Mouse (Mus musculus): Measurements from ENCODE around the gene Fastk. TPM values are rescaled to one million over a fixed set of nuclear protein-coding genes. Genes with fewer than 3 reads are reported as not detected.
A peak's percentile ranks its signal among the peaks of the same experiment; 100 is the strongest.

The Fastk gene
- 101 and 135 TPM in 2 replicates for total RNA-seq (2014; fragmentation: Nextera tagmentation)
- total RNA-seq (2017), result 14.1 and 30.4 TPM in 2 replicates

DNA sequence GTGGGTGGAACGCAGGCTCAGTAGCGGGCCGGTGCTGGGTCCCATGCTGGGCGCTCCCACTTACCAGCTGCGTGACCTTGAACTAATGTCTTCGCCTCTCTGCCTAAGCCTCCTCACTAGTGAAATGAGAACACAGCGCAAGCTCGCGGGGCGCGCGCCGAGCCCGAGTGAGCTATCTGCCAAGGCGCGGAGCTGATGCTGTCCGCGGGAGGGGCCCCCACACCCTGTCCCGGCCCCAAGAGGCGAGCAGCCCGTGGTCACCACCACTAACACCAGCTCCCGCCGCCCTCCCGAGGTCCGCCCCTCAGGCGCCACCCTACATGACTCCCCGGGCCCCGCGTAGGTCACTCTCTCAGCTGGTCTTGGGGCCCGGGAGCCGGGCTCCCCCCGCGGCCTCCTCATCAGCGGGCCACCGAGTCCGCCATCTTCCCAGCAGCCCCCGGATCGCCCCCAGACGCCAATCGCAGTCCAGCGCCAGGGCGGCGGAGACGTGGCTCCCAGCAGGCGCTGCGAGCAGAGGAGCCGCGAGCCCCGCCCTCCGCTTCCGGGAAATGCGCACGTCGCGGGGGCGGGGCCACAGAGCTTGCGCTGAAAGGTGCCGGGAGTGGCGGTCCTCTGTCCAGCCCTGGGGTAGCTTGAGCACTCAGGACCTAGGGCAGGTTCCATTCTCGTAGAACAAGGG, at the start of gene Fastk:
TSS of gene Fastk (minus strand) at position 542 of the 682 bp plus-strand sequence.
- peak; percentile 71 for ATAC-seq (replicated peaks; ENCODE audit: low FRiP score, low TSS enrichment, poor library complexity, severe bottlenecking)

- no peak for ATAC-seq (replicated peaks; ENCODE audit: low FRiP score, low TSS enrichment, poor library complexity, severe bottlenecking)
Measured at GRCm38 (mm10) chr5:24492546-24493285, 47.6 kb upstream of the Fastk start.

- no peak for ATAC-seq (replicated peaks; ENCODE audit: low FRiP score, low TSS enrichment, poor library complexity, severe bottlenecking)
Measured at GRCm38 (mm10) chr5:24490413-24490920, 45.4 kb upstream of the Fastk start.

- ATAC-seq (replicated peaks; ENCODE audit: low FRiP score, low TSS enrichment, poor library complexity, severe bottlenecking), result no peak
Measured at GRCm38 (mm10) chr5:24486738-24487137, 41.7 kb upstream of the Fastk start.

DNA sequence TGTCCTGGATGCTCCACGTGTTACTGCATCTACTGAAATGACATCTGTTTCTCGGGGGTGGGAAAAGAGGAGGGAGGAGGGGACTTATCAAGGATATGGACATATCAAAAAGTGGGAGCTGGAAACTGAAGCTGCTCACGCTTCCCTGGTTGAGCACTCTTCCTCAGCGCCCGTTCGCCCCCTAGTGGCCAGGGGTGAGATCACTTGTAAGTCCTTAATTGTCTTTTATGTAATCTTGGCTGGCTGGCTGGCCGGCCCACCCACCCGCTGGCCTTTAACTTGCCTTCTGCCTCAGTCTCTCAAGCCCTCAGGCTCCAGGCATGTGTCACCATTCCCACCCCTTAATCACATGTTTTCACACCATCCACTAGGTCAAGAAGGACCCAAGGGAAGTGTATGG, 41.0 kb upstream of the Fastk start:
- peak; percentile 51 for ATAC-seq (replicated peaks; ENCODE audit: low FRiP score, low TSS enrichment, poor library complexity, severe bottlenecking)

GRCm38 (mm10) chr5:24484963-24485362, 39.9 kb upstream of the Fastk start:
- no peak for ATAC-seq (replicated peaks; ENCODE audit: low FRiP score, low TSS enrichment, poor library complexity, severe bottlenecking)

- peak; percentile 72 for ATAC-seq (replicated peaks; ENCODE audit: low FRiP score, low TSS enrichment, poor library complexity, severe bottlenecking)
Measured at GRCm38 (mm10) chr5:24483326-24483725, 38.2 kb upstream of the Fastk start.

DNA sequence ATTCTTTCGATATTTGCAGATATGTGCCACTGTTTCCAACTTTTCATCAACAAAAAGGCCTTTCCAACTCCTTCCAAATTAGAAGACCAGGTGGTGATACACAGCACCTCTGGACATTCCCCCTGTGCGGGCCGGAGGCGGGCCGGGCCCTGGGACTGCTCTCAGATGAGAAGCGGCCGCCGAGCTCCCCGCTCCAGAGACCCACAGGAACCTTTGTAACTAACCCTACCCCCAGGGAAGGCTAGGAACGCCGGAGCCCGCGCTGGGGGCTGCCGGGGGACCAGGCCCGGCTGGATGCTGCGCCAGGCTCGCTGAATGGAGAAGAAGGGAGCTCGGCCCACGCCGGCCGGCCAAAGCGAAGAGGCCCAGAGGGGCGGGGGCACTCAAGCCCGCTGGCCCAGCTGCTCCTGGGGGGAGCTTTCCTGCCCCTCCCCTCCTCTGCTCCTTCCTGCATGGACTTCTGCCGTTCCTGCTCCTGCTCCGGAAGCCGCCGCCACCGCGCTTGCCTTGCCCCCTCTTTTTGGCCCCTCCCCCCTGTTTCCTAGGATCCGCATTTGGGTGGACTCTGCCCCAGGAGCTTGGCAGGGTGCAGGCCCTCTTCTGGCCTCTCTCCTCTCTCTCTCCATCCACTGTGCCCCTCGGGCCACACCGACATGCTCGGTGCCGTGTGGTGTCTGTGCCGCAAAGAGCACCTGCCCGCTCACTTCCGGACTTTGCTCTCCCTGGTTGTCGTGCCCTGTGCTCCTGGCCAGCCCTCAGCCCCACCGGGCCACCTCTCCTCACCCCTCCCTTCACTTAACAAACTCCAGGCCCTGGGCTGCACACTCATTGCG, 37.4 kb upstream of the Fastk start:
- ATAC-seq (replicated peaks; ENCODE audit: low FRiP score, low TSS enrichment, poor library complexity, severe bottlenecking), result no peak

- no peak for ATAC-seq (replicated peaks; ENCODE audit: low FRiP score, low TSS enrichment, poor library complexity, severe bottlenecking)
Measured at GRCm38 (mm10) chr5:24481647-24482046, 36.6 kb upstream of the Fastk start.

DNA sequence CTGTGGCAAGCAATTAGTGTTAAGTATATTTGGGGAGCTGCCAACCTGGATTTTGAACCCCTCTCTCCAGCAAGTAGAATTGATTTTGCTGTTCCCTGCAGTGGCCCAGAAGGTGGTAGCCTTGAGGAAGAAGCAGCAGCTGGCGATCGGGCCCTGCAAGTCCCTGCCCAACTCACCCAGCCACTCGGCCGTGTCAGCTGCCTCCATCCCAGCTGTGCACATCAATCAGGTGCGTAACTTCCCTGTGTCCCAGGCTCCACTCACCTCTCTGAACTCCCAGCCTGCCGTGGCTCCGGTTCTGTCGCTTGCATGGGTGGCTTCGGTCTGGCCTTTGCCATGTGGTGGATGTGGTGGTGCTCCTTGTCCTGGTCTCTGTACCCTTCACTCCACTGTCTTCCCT, 32.8 kb upstream of the Fastk start:
- no peak for ATAC-seq (replicated peaks; ENCODE audit: low FRiP score, low TSS enrichment, poor library complexity, severe bottlenecking)

- ATAC-seq (replicated peaks; ENCODE audit: low FRiP score, low TSS enrichment, poor library complexity, severe bottlenecking), result no peak
Measured at GRCm38 (mm10) chr5:24475476-24476241, 30.6 kb upstream of the Fastk start.

DNA sequence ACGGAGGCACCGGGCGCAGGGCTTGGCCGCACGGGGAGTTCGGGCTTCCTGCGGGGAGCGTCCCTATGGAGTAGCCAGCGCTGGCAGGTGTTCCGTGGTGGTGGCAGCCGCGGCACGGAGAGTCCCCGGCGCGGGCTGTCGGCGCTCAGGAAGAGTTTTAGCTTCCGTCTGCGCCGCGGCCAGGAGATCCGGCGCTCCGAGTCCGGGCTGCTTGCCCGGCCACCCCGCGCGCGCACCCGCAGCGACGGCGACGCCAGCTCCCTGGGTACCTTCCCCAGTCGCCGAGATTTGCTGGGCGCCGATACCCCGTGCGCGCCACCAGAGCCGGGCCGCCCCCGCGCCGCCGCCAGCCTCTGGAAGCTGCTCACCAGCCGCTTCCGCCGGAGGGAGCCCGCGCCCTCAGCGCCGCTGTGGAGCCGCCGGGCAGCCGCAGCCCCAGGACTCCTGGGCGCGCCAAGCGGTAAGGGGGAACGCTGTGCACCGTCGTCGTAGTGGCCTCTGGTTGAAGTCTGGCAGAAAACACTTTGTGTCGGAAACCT, 29.7 kb upstream of the Fastk start:
- no peak for ATAC-seq (replicated peaks; ENCODE audit: low FRiP score, low TSS enrichment, poor library complexity, severe bottlenecking)

GRCm38 (mm10) chr5:24474025-24474722, 29.1 kb upstream of the Fastk start:
- ATAC-seq (replicated peaks; ENCODE audit: low FRiP score, low TSS enrichment, poor library complexity, severe bottlenecking), result no peak

DNA sequence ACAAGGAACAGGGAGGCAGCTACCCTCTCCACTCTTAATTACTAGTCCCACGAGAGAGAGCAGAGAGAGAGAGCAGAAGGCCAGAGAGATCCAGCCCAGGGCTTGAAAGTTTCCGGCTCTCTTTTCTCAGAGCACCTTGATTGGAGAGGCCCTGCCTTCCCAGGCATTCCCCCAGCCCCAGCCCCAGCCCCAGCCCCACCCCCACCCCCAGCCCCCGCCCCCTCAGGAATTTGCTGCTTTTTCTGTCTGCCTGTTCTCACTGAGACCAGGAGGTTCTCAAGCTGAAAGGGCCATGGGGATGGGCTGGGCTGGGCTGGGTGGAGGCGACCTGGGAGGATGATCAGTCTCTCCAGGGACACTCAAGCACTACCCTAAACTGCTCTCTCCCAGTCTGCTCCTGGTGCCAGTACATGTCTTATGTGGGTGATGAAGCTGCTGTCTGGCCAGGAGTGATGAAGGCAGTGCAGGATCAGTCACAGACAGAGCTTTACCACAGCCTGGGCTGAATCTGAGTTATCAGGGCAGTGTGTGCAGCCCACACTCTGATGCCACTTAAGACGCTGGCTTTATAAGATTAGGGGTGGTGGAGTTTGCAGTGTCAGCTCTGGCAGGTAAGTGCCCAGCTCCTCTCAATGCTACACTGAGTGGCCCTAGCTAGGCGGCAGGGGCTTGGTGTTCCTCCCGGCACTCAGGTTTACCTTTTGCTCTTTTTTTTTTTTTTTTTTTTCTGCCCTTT, 28.0 kb upstream of the Fastk start:
- ATAC-seq (replicated peaks; ENCODE audit: low FRiP score, low TSS enrichment, poor library complexity, severe bottlenecking), result peak; percentile 48

DNA sequence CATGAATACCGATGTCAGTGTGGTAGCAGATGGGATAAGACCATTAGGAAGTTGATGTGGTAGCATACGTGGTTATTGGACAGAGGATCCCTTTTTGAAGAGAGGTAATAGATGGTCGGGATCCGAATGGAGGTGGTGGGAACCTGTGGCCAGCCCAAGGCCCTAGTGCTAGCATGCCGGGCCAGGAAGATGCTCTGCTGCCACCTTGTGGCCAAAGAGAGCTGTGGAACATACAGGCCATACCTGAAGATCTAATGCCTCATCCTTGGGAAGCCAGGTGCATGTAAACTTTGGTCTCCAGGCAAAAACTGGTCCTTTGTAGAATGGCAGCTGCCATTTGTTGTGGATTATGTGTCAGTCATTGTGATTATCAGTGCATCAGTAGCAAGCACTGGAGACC, 25.5 kb upstream of the Fastk start:
- ATAC-seq (replicated peaks; ENCODE audit: low FRiP score, low TSS enrichment, poor library complexity, severe bottlenecking), result peak; percentile 65

DNA sequence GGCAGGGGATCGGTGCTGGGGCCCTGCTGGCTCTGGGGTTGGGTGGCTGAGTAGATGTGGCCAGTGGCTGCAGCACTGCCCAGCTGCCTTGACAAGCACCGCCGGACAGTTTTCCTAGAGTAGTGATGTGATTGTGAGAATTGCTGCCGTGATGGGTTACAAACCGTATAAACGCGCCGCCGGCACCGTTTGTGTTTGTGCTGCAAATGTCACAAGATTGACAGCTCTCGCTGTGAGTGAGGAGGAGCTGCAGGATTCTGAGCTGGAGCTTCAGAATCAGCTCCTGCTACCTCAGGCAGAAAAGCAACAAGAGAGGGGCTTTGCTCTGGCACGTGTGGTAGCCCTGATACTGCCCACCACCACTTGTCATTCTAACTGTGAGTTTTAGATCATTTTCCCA, 21.7 kb upstream of the Fastk start:
- no peak for ATAC-seq (replicated peaks; ENCODE audit: low FRiP score, low TSS enrichment, poor library complexity, severe bottlenecking)

DNA sequence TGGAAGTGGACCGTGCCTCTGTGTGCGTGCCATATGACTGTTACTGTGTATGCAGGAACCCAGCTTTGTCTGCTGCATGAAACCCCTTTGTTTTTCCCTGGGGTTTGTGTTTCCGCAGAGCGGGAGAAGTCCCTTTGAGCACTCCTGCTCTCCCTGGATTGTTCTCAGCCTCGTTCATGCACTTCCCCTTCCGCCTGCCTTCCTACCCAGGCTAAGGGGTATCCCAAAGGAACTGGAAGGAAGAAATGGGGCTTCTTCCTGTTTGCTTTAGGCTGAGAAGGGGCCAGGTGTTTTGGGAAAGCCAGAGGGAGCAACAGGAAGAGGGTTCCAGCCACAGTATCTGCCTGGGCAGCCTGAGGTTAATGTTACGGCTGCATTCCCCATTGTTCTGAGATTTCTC, 10.5 kb upstream of the Fastk start:
- no peak for ATAC-seq (replicated peaks; ENCODE audit: low FRiP score, low TSS enrichment, poor library complexity, severe bottlenecking)

GRCm38 (mm10) chr5:24455076-24455475, 10.0 kb upstream of the Fastk start:
- no peak for ATAC-seq (replicated peaks; ENCODE audit: low FRiP score, low TSS enrichment, poor library complexity, severe bottlenecking)
